Mouse (Mus musculus): ENCODE measurements around the gene Luzp4. TPM values are rescaled to one million over a fixed set of nuclear protein-coding genes. Genes with fewer than 3 reads are reported as not detected.
"Not testable (repeated sequence)": the region's sequence is repeated elsewhere in the genome, so short reads cannot be mapped to it uniquely, and the experiment has no call there.

The Luzp4 gene
- total RNA-seq (2021): not detected
- long read RNA-seq, experiment 1: 0 reads
- long read RNA-seq, experiment 2: 0 reads

GRCm38 (mm10) chrX:148857340-148857739, at the start of gene Luzp4:
Gene Luzp4, plus strand, starts transcription at chrX:148857640.
- H3K4me3 ChIP-seq; H3K27ac ChIP-seq; DNase-seq (ENCODE audit: low spot score in 2 of 2): not testable (repeated sequence)

DNA sequence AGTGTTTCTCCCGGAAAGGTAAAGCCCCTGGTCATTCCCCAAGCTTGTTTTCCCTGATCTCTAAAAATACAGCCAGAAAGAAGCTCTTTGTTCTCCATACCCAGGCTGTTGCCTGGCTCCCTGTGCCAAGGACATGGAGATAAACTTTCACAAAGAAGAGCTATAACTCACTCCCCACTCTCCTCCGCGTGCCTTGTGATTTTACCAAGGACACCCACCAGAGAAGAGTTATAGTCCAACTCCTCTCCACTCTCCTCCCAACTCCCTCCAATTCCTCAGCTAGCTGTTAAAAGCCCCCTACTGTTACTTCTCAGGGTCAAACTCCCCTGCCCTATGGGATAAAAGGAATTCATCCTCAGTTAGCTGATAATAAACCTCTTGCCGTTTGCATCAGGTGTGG, 15.6 kb upstream of the Luzp4 start:
- not testable (repeated sequence) for DNase-seq (ENCODE audit: low spot score in 2 of 2); H3K4me3 ChIP-seq; H3K27ac ChIP-seq

Other genes with a start within 250 kb of the Luzp4 start
- not detected for gene Gm8334, start 242.5 kb upstream of the Luzp4 start, total RNA-seq (2021)
- not detected for gene Gm15127, start 194.0 kb upstream of the Luzp4 start, total RNA-seq (2021)
- not detected for gene Ott, start 216.6 kb downstream of the Luzp4 start, total RNA-seq (2021)

Data from layer of hippocampus, adult 2 months (tissue).